Comparison of ENCODE assay signal across 8 mouse cellular contexts in the genomic region with DNA sequence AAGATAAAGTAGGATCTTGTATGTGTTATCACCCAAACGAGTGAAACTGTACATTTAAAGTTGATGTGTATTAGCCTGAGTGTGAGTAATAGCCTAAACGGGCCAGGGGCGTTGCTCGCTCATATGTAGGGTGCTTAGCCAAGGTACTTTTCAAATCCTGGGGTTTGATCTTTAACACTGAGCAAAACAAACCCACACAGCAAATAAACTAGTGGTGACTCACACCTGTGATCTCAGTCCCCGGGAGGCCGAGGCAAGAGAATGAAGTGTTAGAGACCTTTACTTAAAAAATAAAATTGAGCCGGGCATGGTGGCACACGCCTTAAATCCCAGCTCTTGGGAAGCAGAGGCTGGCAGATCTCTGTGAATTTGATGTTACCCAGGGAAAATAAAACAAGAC. TPM values are rescaled to one million over a fixed set of nuclear protein-coding genes. Genes with fewer than 3 reads are reported as not detected.
A peak's percentile ranks its signal among the peaks of the same experiment; 100 is the strongest.
DNase-seq lines count a peak whose midpoint lies in the region; ATAC-seq and TF ChIP-seq lines count a peak whose summit lies in the region.

No protein-coding gene starts in this region.

- peak overlapping the region; percentile 96; the same call in 1 of the 2 replicates for H3K4me3 ChIP-seq in lung, embryonic 14.5 days (ENCODE audit: low read depth, low read length)
- H3K4me3 ChIP-seq in embryonic facial prominence, embryonic 12.5 days = peak overlapping the region; percentile 98; the same call in 1 of the 2 replicates
- peak overlapping the region; percentile 96 for H3K4me3 ChIP-seq in intestine, embryonic 15.5 days (replicated peaks)
- peak overlapping the region; percentile 77 for H3K4me3 ChIP-seq in neural tube, embryonic 15.5 days (replicated peaks)

- no peaks in the 10 kb centered on the region for H3K27me3 ChIP-seq in lung, embryonic 14.5 days (ENCODE audit: insufficient read depth, low read length)
- H3K27me3 ChIP-seq in embryonic facial prominence, embryonic 12.5 days = no peaks in the 10 kb centered on the region
- H3K27me3 ChIP-seq in intestine, embryonic 15.5 days (replicated peaks) = no peaks in the 10 kb centered on the region
- H3K27me3 ChIP-seq in neural tube, embryonic 15.5 days (replicated peaks) = no peaks in the 10 kb centered on the region

- no peak for DNase-seq in lung, embryonic 14.5 days
- DNase-seq in lung, adult 18-20 months = no peak
- DNase-seq in layer of hippocampus, postnatal 10 days (ENCODE audit: low spot score in 2 of 2) = no peak
- no peak for DNase-seq in urinary bladder, postnatal 25 days (ENCODE audit: low spot score)
- DNase-seq in urinary bladder, postnatal 4 days (ENCODE audit: low spot score in 2 of 2) = no peak

- H3K4me1 ChIP-seq in lung, embryonic 14.5 days (ENCODE audit: insufficient read depth) = 0 out of 2 replicates have a peak, but pooled peaks cover 2% of the 10 kb centered on the region
- H3K4me1 ChIP-seq in embryonic facial prominence, embryonic 12.5 days = peaks cover 7% of the 10 kb centered on the region
- H3K4me1 ChIP-seq in intestine, embryonic 15.5 days (replicated peaks) = peaks cover 8% of the 10 kb centered on the region; the same call in 1 of the 2 replicates
- peaks cover 14% of the 10 kb centered on the region for H3K4me1 ChIP-seq in neural tube, embryonic 15.5 days

- H3K9me3 ChIP-seq in lung, embryonic 14.5 days (ENCODE audit: low read depth, low read length) = no peaks in the 10 kb centered on the region
- no peaks in the 10 kb centered on the region for H3K9me3 ChIP-seq in embryonic facial prominence, embryonic 12.5 days
- no peaks in the 10 kb centered on the region for H3K9me3 ChIP-seq in intestine, embryonic 15.5 days
- H3K9me3 ChIP-seq in neural tube, embryonic 15.5 days (replicated peaks) = no peaks in the 10 kb centered on the region

- peaks cover 18% of the 10 kb centered on the region for H3K36me3 ChIP-seq in lung, embryonic 14.5 days (ENCODE audit: insufficient read depth)
- peaks cover 21% of the 10 kb centered on the region for H3K36me3 ChIP-seq in embryonic facial prominence, embryonic 12.5 days
- H3K36me3 ChIP-seq in intestine, embryonic 15.5 days = 0 out of 2 replicates have a peak, but pooled peaks cover 4% of the 10 kb centered on the region
- H3K36me3 ChIP-seq in neural tube, embryonic 15.5 days = peaks cover 15% of the 10 kb centered on the region

- peak overlapping the region; percentile 72 for H3K4me2 ChIP-seq in lung, embryonic 14.5 days
- peak overlapping the region; percentile 63 for H3K4me2 ChIP-seq in embryonic facial prominence, embryonic 12.5 days (replicated peaks)
- peak overlapping the region; percentile 51 for H3K4me2 ChIP-seq in intestine, embryonic 15.5 days (replicated peaks)
- peak overlapping the region; percentile 55 for H3K4me2 ChIP-seq in neural tube, embryonic 15.5 days

- 64% methylated on average over 8 of the region's 8 CpGs for WGBS in lung, embryonic 14.5 days
- 82% methylated on average over 8 of the region's 8 CpGs for WGBS in embryonic facial prominence, embryonic 12.5 days
- WGBS in intestine, embryonic 15.5 days = 44% methylated on average over 8 of the region's 8 CpGs
- 85% methylated on average over 8 of the region's 8 CpGs for WGBS in neural tube, embryonic 15.5 days

- H3K9ac ChIP-seq in lung, embryonic 14.5 days = no peak overlapping the region
- H3K9ac ChIP-seq in embryonic facial prominence, embryonic 12.5 days = no peak overlapping the region
- H3K9ac ChIP-seq in intestine, embryonic 15.5 days = no peak overlapping the region
- no peak overlapping the region for H3K9ac ChIP-seq in neural tube, embryonic 15.5 days (replicated peaks)

- peak; percentile 20; the same call in 1 of the 2 replicates for ATAC-seq in lung, embryonic 14.5 days (ENCODE audit: insufficient read depth)
- no peak for ATAC-seq in embryonic facial prominence, embryonic 12.5 days (ENCODE audit: insufficient number of reproducible peaks, insufficient read depth, low FRiP score, low TSS enrichment)
- ATAC-seq in intestine, embryonic 15.5 days = peak; percentile 37
- ATAC-seq in neural tube, embryonic 15.5 days (ENCODE audit: low FRiP score) = peak; percentile 12; the same call in 1 of the 2 replicates

- no peak overlapping the region for H3K27ac ChIP-seq in lung, embryonic 14.5 days (ENCODE audit: low read depth)
- no peak overlapping the region for H3K27ac ChIP-seq in embryonic facial prominence, embryonic 12.5 days
- H3K27ac ChIP-seq in intestine, embryonic 15.5 days = peak overlapping the region; percentile 75
- peak overlapping the region; percentile 73 for H3K27ac ChIP-seq in neural tube, embryonic 15.5 days (replicated peaks)

- no peak for TF ChIP-seq CTCF in lung, embryonic 14.5 days (IDR thresholded peaks at IDR 0.05; ENCODE audit: low read depth)

RNA-seq across cellular contexts. Expression of gene Diexf, which starts 0.8 kb away (rescaled TPM):
- 9.0 and 9.5 TPM in 2 replicates for polyA plus RNA-seq in lung, embryonic 14.5 days (2014; fragmentation: Nextera tagmentation; extraction: Ambion mirVana)
- polyA plus RNA-seq in embryonic facial prominence, embryonic 12.5 days (2016; fragmentation: Nextera tagmentation; extraction: Ambion mirVana) = 9.0 and 10.4 TPM in 2 replicates
- polyA plus RNA-seq in intestine, embryonic 15.5 days (2015; fragmentation: Nextera tagmentation; extraction: Ambion mirVana) = 7.5 and 9.7 TPM in 2 replicates
- 7.8 TPM in 2 replicates for polyA plus RNA-seq in neural tube, embryonic 15.5 days (2015; fragmentation: Nextera tagmentation; extraction: Ambion mirVana)
- 10 to 100 TPM; 21.1 to 21.5 TPM for total RNA-seq in layer of hippocampus, postnatal 10 days (2021)

RNA-seq across cellular contexts. Expression of gene Irf6, which starts 22.1 kb away (rescaled TPM):
- 12.0 and 12.3 TPM in 2 replicates for polyA plus RNA-seq in lung, embryonic 14.5 days (2014; fragmentation: Nextera tagmentation; extraction: Ambion mirVana)
- 17.3 and 18.3 TPM in 2 replicates for polyA plus RNA-seq in embryonic facial prominence, embryonic 12.5 days (2016; fragmentation: Nextera tagmentation; extraction: Ambion mirVana)
- polyA plus RNA-seq in intestine, embryonic 15.5 days (2015; fragmentation: Nextera tagmentation; extraction: Ambion mirVana) = 77.3 and 81.9 TPM in 2 replicates
- 0.70 and 6.3 TPM in 2 replicates for polyA plus RNA-seq in neural tube, embryonic 15.5 days (2015; fragmentation: Nextera tagmentation; extraction: Ambion mirVana)
- total RNA-seq in layer of hippocampus, postnatal 10 days (2021) = 1 to 10 TPM; 1.0 TPM

RNA-seq across cellular contexts. Expression of gene A130010J15Rik, which starts 37.0 kb away (rescaled TPM):
- 14.1 and 16.0 TPM in 2 replicates for polyA plus RNA-seq in lung, embryonic 14.5 days (2014; fragmentation: Nextera tagmentation; extraction: Ambion mirVana)
- polyA plus RNA-seq in embryonic facial prominence, embryonic 12.5 days (2016; fragmentation: Nextera tagmentation; extraction: Ambion mirVana) = 16.3 and 18.1 TPM in 2 replicates
- 14.1 and 14.3 TPM in 2 replicates for polyA plus RNA-seq in intestine, embryonic 15.5 days (2015; fragmentation: Nextera tagmentation; extraction: Ambion mirVana)
- polyA plus RNA-seq in neural tube, embryonic 15.5 days (2015; fragmentation: Nextera tagmentation; extraction: Ambion mirVana) = 9.7 and 11.8 TPM in 2 replicates
- 1 to 10 TPM; 6.7 to 7.3 TPM for total RNA-seq in layer of hippocampus, postnatal 10 days (2021)

Comparison
In these comparisons a context has a peak if more than half of its experiments do, and no peak if none do; other contexts are left out.
1. H3K27ac ChIP-seq: peak in intestine, embryonic 15.5 days (single experiment) and neural tube, embryonic 15.5 days (single experiment); none in lung, embryonic 14.5 days (single experiment) and embryonic facial prominence, embryonic 12.5 days (single experiment).
2. Peak in every context shown above with its lines, with median percentiles within 50 percentile points of each other: H3K4me2 ChIP-seq and H3K4me3 ChIP-seq.